Mouse (Mus musculus) midbrain, embryonic 11.5 days (tissue): ENCODE results near the gene Cenpb. TPM values are rescaled to one million over a fixed set of nuclear protein-coding genes. Genes with fewer than 3 reads are reported as not detected.
A peak's percentile ranks its signal among the peaks of the same experiment; 100 is the strongest.

ENCODE experiments used
- ATAC-seq: fragments of 200-750 bp; cut with Nextera tagmentation; 2 replicates; pipeline ENCODE4 v1.8.0; 2017; ENCODE audit warnings: moderate TSS enrichment, moderate library complexity; ENCODE audit not compliant: low FRiP score
- DNase-seq: peaks from one replicate; pipeline ENCODE4 v3.0.0; 2015; ENCODE audit warnings: low spot score; ENCODE audit errors: missing footprints
- H3K27ac ChIP-seq: fragments of 300-500 bp; sonication (generic); 2 replicates; pipeline ENCODE4 v1.5.1; 2014; ENCODE audit warnings: low read depth, low read length
- H3K27me3 ChIP-seq: fragments of 300-500 bp; sonication (generic); 2 replicates; pipeline ENCODE4 v1.6.1; 2014; ENCODE audit warnings: mild to moderate bottlenecking, low read length, moderate library complexity, mixed read lengths; ENCODE audit not compliant: control insufficient read depth, insufficient read depth
- H3K36me3 ChIP-seq: fragments of 300-500 bp; sonication (generic); 2 replicates; pipeline ENCODE4 v1.6.1; 2014; ENCODE audit warnings: mild to moderate bottlenecking, low read length, moderate library complexity, mixed read lengths; ENCODE audit not compliant: control insufficient read depth, insufficient read depth
- H3K4me1 ChIP-seq: fragments of 300-500 bp; sonication (generic); 2 replicates; pipeline ENCODE4 v1.6.1; 2014; ENCODE audit warnings: low read length; ENCODE audit not compliant: control insufficient read depth, insufficient read depth
- H3K4me2 ChIP-seq: fragments of 300-500 bp; sonication (generic); 2 replicates; pipeline ENCODE4 v1.6.1; 2014; ENCODE audit warnings: mild to moderate bottlenecking, moderate library complexity
- H3K4me3 ChIP-seq: fragments of 300-500 bp; sonication (generic); 2 replicates; pipeline ENCODE4 v1.5.1; 2014; ENCODE audit warnings: low read depth, low read length
- H3K9ac ChIP-seq: fragments of 300-500 bp; sonication (generic); 2 replicates; pipeline ENCODE4 v1.6.1; 2014; ENCODE audit warnings: low read length
- H3K9me3 ChIP-seq: fragments of 300-500 bp; sonication (generic); 2 replicates; pipeline ENCODE4 v1.6.1; 2016; ENCODE audit warnings: low read length; ENCODE audit not compliant: control insufficient read depth
- WGBS: fragments of 180-500 bp; shearing (Covaris S2); extraction: QIAGEN DNeasy Blood & Tissue Kit; methylation state at CpG from one replicate; pipeline ENCODE4 v1.1.7; 2014; 5-methylcytosine and 5-hydroxymethylcytosine counted together
- polyA plus RNA-seq: library from polyadenylated mRNA; unstranded; fragments of >200 nt; fragmentation: Nextera tagmentation; extraction: Ambion mirVana; gene quantifications from 2 replicates; pipeline ENCODE4 v1.2.1, GENCODE M21; 2014

The Cenpb gene
- polyA plus RNA-seq, 1 experiment from 2014 or later: 9.5 TPM

DNA sequence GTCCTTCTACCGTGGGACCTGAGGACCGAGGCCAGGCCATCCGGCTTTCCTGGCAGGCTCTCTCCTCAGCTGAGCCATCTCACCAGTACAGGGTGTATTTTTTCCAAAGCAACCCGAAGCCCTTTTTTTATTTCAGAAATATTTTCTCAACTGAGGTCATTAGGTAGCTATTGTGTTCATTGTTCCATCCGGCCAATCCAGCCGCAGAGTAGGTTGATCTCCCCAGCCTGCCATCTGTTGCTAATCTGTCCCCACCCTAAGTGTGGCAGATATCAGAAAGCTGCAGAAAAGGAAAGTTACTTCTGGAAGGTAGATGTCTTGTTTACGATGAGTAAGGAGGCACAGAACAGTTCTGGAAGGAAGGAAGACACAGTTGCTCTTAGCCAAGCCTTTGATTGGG is 33.9 kb upstream of the Cenpb start:
- Histone ChIP-seq H3K9me3 (no peaks in the 10 kb centered on the region), H3K36me3 (no peaks in the 10 kb centered on the region), H3K27me3 (no peaks in the 10 kb centered on the region), H3K4me3 (no peak overlapping the region), H3K4me2 (no peak overlapping the region), H3K27ac (no peak overlapping the region), H3K4me1 (peaks cover 9% of the 10 kb centered on the region), H3K9ac (no peak overlapping the region)
- ATAC-seq (no peak), DNase-seq (no peak)
- WGBS: 85% methylated on average over 7 of the region's 7 CpGs

DNA sequence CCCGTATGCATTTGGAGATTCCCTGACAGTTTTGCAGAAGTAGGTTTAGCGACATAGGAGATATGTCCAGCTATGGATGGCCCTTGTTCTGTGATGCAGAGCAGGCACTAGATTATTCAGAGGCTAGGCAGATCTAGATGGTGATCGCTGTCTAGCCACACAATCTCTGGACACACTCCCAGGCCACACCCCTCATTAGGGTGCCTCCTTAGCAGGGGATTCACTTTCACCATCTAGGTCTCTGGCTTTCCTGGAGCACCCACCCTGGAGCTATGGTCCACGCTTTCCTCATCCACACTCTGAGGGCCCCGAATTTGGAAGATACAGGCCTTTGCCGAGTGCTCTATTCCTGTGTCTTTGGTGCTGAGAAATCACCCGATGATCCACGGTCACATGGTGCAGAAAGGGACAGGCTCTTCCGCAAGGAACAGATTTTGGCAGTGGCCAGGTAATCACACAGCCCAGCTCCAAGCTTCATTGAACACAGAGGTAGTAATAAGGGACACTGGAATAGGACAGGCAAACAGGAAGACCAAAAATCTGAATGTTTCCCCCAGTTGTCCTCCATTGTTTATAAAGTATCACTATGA is 31.3 kb upstream of the Cenpb start:
- peaks cover 9% of the 10 kb centered on the region for H3K4me1 ChIP-seq
- ATAC-seq (no peak), DNase-seq (no peak)
- no peaks in the 10 kb centered on the region for H3K27me3 ChIP-seq
- H3K36me3 ChIP-seq: no peaks in the 10 kb centered on the region
- peak overlapping the region; percentile 77 for H3K9ac ChIP-seq
- 72% methylated on average over 9 of the region's 9 CpGs for WGBS
- no peaks in the 10 kb centered on the region for H3K9me3 ChIP-seq
- H3K4me3 ChIP-seq: peak overlapping the region; percentile 56
- H3K27ac ChIP-seq: no peak overlapping the region
- H3K4me2 ChIP-seq: peak overlapping the region; percentile 78

DNA sequence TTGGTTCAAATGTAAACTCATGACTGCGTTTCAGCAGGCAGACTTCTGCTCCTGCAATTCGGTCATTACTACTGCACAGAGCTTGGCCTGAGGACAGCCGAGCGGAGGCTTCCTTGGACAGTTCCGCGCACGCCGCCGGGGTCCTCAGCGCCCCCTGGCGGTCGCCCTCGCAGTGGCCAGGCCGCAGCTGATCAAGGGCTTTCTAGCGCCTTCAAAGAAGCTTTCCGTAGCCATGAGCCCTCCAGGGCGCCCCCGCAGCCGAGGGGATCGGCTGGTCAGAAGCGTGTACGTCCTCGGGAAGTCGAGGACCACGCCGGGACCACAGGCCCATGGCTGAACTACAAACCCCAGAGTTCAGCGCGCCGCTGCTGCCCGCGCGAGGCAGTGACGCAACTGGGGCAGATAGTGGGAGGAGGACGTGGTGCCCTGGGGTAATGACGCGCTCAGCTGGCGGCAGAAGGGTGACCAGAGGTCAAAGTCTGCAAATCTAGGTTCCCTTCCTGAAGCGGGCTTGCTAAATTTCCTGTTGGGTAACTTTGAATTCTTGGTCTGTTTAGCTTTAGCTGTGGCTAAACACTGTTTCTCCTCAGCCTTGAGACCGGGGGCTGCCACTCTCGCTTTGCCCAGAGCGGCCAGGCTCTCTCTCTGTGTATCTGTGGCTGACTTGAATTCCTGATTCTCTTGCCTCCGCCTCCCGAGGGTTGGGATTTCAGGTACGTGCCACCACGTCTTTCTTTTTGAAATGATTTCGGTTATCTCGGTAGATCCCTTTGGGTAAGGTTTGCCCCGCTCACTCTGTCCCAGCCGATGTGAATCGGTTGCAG is 30.3 kb upstream of the Cenpb start:
- Histone ChIP-seq H3K4me2 (peak overlapping the region; percentile 78), H3K9ac (peak overlapping the region; percentile 77), H3K4me3 (peak overlapping the region; percentile 56), H3K9me3 (no peaks in the 10 kb centered on the region), H3K27ac (peak overlapping the region; percentile 67), H3K4me1 (peaks cover 9% of the 10 kb centered on the region), H3K27me3 (no peaks in the 10 kb centered on the region), H3K36me3 (no peaks in the 10 kb centered on the region)
- DNase-seq (peak; percentile 99), ATAC-seq (peak; percentile 98)
- WGBS: 3% methylated on average over 50 of the region's 50 CpGs

DNA sequence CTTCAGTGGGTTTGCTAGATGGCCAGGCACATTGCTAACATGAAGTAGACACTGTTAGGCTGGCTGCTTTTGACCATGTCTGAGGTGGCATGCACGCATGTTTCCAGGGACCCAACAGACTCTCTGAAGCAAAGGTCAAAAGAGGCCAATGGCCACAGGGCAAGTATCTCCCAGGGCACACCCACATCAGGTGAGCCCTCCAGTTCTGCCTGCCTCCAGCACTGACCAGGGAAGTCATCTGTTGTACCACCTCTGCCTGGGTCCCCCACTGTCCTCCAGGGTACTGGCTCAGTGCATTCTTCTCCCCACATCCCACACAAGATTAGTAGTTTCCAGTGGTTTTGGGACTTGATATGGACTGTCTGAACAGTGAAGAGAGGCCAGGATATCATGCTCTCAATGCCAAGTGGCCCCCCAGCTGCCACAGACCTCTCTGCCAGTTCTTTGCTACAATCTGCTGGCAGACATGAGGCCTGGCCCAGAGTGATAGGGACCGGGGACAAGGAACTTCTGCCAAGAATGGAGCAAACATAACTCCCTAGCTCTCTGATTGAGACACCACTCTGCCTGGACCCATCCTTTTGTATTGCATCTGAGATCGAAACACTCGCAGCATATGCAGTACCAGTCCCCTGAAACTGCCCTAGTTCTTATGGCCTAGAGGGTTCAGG is 29.4 kb upstream of the Cenpb start:
- WGBS: 85% methylated on average over 4 of the region's 4 CpGs
- Histone ChIP-seq H3K36me3 (no peaks in the 10 kb centered on the region), H3K4me3 (peak overlapping the region; percentile 56; the same call in 1 of the 2 replicates), H3K27me3 (no peaks in the 10 kb centered on the region), H3K4me2 (peak overlapping the region; percentile 78), H3K4me1 (peaks cover 9% of the 10 kb centered on the region), H3K9ac (peak overlapping the region; percentile 77), H3K9me3 (no peaks in the 10 kb centered on the region), H3K27ac (peak overlapping the region; percentile 22)
- no peak for DNase-seq
- no peak for ATAC-seq

DNA sequence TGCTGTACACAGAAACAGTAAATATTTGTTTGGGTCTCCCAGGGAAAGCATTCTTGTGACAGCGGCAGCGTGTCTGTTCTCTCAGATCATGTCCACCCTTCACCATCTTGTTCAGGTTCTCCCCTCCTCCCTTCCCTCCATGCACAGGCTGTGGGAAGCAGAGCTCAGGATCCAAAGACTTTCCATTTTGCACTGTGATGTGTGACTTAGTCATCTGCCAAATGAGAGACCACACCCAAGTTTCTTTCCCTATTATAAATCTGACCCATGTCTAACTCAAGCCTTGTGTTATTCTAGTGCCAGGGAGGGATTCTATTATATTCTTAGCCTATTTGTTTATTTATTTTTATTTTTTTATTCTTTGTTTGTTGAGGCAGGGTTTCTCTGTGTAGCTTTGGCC is 28.5 kb upstream of the Cenpb start:
- WGBS: 81% methylated on average over 2 of the region's 2 CpGs
- Histone ChIP-seq H3K27ac (no peak overlapping the region), H3K4me2 (no peak overlapping the region), H3K27me3 (no peaks in the 10 kb centered on the region), H3K4me1 (peaks cover 9% of the 10 kb centered on the region), H3K4me3 (no peak overlapping the region), H3K36me3 (no peaks in the 10 kb centered on the region), H3K9ac (no peak overlapping the region; the same call in 1 of the 2 replicates), H3K9me3 (no peaks in the 10 kb centered on the region)
- ATAC-seq (no peak), DNase-seq (no peak)

DNA sequence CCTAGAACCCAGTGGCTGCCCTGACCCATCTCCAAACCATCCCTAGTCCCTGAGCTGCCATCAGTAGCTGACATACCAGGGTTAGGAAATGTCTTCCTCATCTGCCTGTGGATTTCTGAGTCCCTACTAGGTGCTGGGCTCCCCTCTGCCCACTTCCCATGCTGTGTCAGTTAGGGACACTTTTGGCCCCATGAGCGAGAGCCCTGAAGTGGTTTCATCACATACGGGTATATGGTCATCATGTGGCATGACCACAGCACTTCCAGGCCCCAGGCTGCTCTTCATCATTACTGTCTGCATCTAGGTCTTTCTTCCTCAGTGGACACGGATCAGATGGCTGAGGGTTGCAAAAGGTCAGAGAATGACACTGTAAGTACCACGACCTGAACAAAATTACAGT is 26.9 kb upstream of the Cenpb start, which contains the start of gene Ap5s1:
TSS of gene Ap5s1 (plus strand) at position 301 of the 400 bp plus-strand sequence.
- WGBS: 87% methylated on average over 4 of the region's 4 CpGs
- Histone ChIP-seq H3K9me3 (no peaks in the 10 kb centered on the region), H3K4me2 (no peak within 1 kb of the TSS), H3K27ac (no peak within 1 kb of the TSS), H3K4me1 (peaks cover 9% of the 10 kb centered on the region), H3K9ac (no peak within 1 kb of the TSS), H3K36me3 (no peaks in the 10 kb centered on the region), H3K4me3 (no peak within 1 kb of the TSS), H3K27me3 (no peaks in the 10 kb centered on the region)
- ATAC-seq (no peak), DNase-seq (no peak)

DNA sequence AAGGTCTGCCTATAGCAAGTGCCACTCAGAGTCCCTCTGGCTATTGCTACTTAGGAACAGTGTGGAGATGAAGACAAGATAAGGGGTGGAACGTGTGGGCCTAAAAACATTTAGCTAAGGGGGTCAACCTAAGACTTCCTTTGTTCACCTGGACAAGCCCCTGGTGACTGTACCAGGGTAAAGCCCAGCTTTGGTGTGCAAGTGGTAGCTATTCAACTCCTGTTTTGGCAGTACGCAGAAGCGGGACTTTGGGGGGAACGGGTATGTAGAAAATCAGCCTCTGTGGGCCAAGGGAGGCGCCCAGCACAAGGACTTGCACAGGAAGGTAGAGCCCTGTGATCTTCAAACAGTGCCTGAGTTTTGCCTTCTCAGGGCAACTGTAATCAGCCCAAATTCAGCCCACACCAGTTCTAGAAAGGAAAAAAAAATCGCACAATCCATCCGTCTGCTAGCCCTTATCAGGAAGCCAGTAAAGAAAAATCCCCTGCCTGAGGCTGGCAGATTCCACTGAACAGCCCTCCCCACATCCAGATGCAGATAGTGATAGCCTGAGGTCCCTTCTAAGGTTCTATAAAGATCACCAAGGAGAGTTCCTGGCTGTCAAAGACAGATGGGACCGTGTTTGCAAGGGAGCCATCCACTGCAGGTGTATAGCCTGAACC is 25.8 kb upstream of the Cenpb start:
- peaks cover 5% of the 10 kb centered on the region for H3K4me1 ChIP-seq
- no peak overlapping the region for H3K4me3 ChIP-seq
- no peak overlapping the region for H3K4me2 ChIP-seq
- no peak overlapping the region for H3K9ac ChIP-seq
- WGBS: 89% methylated on average over 8 of the region's 8 CpGs
- DNase-seq (no peak), ATAC-seq (no peak)
- H3K27me3 ChIP-seq: no peaks in the 10 kb centered on the region
- H3K9me3 ChIP-seq: no peaks in the 10 kb centered on the region
- no peak overlapping the region for H3K27ac ChIP-seq
- no peaks in the 10 kb centered on the region for H3K36me3 ChIP-seq

DNA sequence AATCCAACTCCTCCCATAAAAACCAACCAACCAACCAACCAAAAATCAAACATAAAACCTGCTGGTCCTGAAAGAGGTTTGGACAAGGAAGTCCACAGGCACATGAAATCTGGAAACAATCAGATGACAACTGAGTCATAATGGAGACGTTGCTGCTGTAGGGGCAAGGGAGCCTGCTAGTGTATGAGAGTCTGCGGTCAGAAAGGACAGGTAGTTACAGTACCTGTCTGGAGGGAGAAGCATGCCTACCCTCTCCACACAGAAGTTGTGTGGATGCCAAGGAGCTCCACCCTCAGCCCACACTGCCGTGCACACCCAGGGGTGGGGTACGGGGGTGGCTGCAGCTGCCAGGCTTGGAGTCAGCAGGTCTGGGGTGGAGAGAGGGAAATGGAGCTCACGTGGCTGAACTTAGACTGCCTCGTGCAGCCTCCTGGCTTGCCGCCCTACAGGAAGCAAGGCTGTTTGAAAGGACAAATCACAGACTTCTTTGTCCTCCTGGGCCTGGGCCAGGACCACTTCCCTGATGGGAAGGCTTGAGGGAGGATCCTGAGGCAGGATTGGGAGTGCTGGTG is 24.6 kb upstream of the Cenpb start:
- 67% methylated on average over 7 of the region's 7 CpGs for WGBS
- Histone ChIP-seq H3K4me3 (no peak overlapping the region), H3K36me3 (no peaks in the 10 kb centered on the region), H3K27ac (no peak overlapping the region), H3K9me3 (no peaks in the 10 kb centered on the region), H3K27me3 (no peaks in the 10 kb centered on the region), H3K4me1 (peaks cover 2% of the 10 kb centered on the region), H3K9ac (no peak overlapping the region), H3K4me2 (no peak overlapping the region)
- DNase-seq: no peak
- ATAC-seq: no peak
